Mouse (Mus musculus): ENCODE measurements around the gene Gm17720.

The Gm17720 gene

DNA sequence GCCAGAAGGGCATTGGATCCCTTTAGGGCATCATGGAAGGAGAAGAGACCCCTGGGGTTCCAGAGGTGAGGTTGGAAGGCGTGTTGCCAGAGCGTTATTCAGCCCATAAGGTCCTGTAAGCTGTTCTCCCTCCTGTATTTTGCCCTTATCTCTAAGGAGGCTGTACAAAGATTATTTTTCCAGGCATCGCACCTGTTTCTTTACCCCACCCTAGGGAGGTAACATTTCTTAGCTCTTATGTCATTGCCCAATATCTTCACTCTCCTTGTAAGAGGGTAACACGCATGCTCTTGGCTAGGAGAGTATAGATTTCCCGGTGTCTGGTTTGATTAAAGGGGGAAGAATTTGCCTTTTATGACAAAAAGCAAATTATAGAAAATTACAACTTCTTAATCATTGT lies 62.9 kb downstream of the Gm17720 start, which contains the start of gene Chst4:
TSS of gene Chst4 (minus strand) at position 82 of the 400 bp plus-strand sequence.
- no peak for DNase-seq (ENCODE audit: low spot score)

- no peak for DNase-seq (ENCODE audit: low spot score)
These were observed 63.3 kb downstream of the Gm17720 start for GRCm38 (mm10) chr8:110039216-110039615.

DNA sequence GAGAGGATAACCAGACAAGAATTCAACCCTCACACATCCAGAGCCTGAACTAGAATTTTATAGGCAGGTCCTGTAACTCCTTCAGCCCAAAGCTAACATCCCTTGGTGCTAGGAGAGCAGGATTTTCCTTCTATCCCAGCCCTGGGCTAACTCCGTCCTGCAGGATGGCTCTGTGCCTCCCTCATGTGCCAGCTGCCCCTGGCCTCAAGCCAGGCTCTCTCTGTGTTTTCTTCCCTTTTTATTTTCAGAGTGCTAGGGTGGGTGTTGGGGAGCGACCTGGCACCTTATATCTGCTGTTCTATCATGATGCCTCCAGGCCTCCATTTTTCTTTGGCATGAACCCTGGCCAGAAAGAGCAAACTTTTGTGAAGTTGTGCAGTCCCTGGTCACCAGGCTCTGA lies 66.4 kb downstream of the Gm17720 start:
- no peak for DNase-seq (ENCODE audit: low spot score)

- no peak for DNase-seq (ENCODE audit: low spot score)
These were observed 68.2 kb downstream of the Gm17720 start for GRCm38 (mm10) chr8:110034331-110034730.

DNA sequence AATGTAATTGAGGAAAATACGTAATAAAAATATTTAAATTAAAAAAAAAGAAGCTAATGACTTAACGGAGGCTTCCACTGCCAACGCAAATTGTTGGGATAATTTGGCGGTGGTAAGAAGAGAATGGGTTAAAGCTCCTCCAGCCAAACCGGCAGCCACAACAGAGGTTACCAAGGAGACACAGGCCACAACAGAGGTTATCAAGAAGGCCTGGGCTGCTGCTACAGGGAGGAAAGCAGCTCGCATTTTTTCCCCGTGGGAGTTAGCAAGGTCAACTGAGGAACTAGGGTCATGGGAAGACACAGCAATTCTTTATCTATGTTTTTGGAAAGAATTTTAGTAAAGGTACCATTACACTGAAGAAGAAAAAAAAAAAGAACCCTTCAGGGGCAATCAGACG lies 68.8 kb downstream of the Gm17720 start:
- peak; percentile 26 for DNase-seq (ENCODE audit: low spot score)

Measured in ovary, adult 18-20 months (tissue).